Comparison of ENCODE assay signal across 22 mouse cellular contexts in the genomic region with DNA sequence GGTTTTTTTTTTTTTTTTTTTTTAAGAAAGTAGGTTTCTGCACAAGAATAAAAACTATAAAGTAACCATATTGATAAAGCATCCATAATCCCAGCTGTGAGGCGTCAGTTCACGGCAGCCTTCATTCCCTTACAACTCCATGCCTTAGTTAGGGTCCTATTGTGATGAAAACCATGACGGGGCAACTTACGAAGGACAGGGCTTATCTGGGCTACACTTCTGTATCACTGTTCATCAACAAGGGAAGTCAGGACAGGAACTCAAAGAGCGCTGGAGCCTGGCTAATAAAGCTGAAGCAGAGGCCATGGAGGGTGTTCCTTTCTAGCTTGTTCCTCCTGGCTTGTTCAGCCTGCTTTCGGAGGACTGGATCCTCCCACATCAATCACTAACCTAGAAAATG. TPM values are rescaled to one million over a fixed set of nuclear protein-coding genes. Genes with fewer than 3 reads are reported as not detected.
DNase-seq lines count a peak whose midpoint lies in the region; ATAC-seq and TF ChIP-seq lines count a peak whose summit lies in the region.
"Had no signal": no experiment of that assay in that cellular context is flagged by ENCODE, and none has a peak within 500 bp of the region (broad histone marks: within the 10 kb centered on the region; RNA-seq: fewer than 3 reads in every experiment).

No protein-coding gene starts in this region.

- no peaks in the 10 kb centered on the region for H3K27me3 ChIP-seq in G1E (ENCODE audit: insufficient read depth, low read length)
- H3K27me3 ChIP-seq in megakaryocyte, embryonic 14.5 days (replicated peaks): no peaks in the 10 kb centered on the region
- H3K27me3 ChIP-seq: embryonic facial prominence, embryonic 15.5 days; hindbrain, embryonic 12.5 days; liver, embryonic 15.5 days; midbrain, embryonic 12.5 days; neural tube, embryonic 13.5 days had no signal

- TF ChIP-seq CTCF in G1E (IDR thresholded peaks at IDR 0.05; ENCODE audit: low read depth, low read length): no peak
- no peak for TF ChIP-seq CTCF in embryonic fibroblast, embryonic 13.5 days (IDR thresholded peaks at IDR 0.05; ENCODE audit: borderline replicate concordance, insufficient read depth, low read length)

- no peak for TF ChIP-seq POLR2A in embryonic fibroblast, embryonic 13.5 days (IDR thresholded peaks at IDR 0.05; ENCODE audit: low read depth, low read length)

- peak; percentile 89 for DNase-seq in 416B (ENCODE audit: low read depth)
- DNase-seq in G1E (ENCODE audit: low spot score): peak; percentile 19
- DNase-seq in layer of hippocampus, adult 8-10 months (ENCODE audit: low spot score in 2 of 2): no peak
- DNase-seq in T-cell, adult 2 months (ENCODE audit: low spot score): no peak
- no peak for DNase-seq in adrenal gland, postnatal 10 days
- DNase-seq: adrenal gland, adult 2 months; cerebellum, postnatal 14 days; gastrocnemius, postnatal 10 days; kidney, adult 18-20 months; lung, postnatal 14 days; right cerebral cortex, adult 18-20 months had no signal

- peaks cover 30% of the 10 kb centered on the region for H3K4me1 ChIP-seq in G1E (ENCODE audit: insufficient read depth, low read depth, low read length)
- peaks cover 13% of the 10 kb centered on the region for H3K4me1 ChIP-seq in embryonic fibroblast, embryonic 13.5 days (ENCODE audit: control insufficient read depth, insufficient read depth, low read length)
- H3K4me1 ChIP-seq in megakaryocyte, embryonic 14.5 days: peaks cover 32% of the 10 kb centered on the region
- H3K4me1 ChIP-seq: embryonic facial prominence, embryonic 15.5 days; forebrain, embryonic 10.5 days; hindbrain, embryonic 12.5 days; midbrain, embryonic 12.5 days; neural tube, embryonic 13.5 days had no signal

- peak overlapping the region; percentile 85 for H3K27ac ChIP-seq in embryonic fibroblast, embryonic 13.5 days (ENCODE audit: insufficient read depth, low read length)
- H3K27ac ChIP-seq: embryonic facial prominence, embryonic 15.5 days; forebrain, embryonic 10.5 days; hindbrain, embryonic 12.5 days; kidney, postnatal 0 days; layer of hippocampus, adult 2 months; limb, embryonic 10.5 days; liver, embryonic 15.5 days; midbrain, embryonic 12.5 days; neural tube, embryonic 13.5 days had no signal

- ATAC-seq in G1E (ENCODE audit: extremely low read depth, insufficient number of reproducible peaks, low FRiP score, poor library complexity, severe bottlenecking): peak; percentile 73

- H3K4me3 ChIP-seq in G1E (ENCODE audit: low read depth, low read length): no peak overlapping the region
- H3K4me3 ChIP-seq in embryonic fibroblast, embryonic 13.5 days (ENCODE audit: insufficient read depth, low read length): no peak overlapping the region
- H3K4me3 ChIP-seq in megakaryocyte, embryonic 14.5 days (replicated peaks): peak overlapping the region; percentile 50
- H3K4me3 ChIP-seq: embryonic facial prominence, embryonic 15.5 days; forebrain, embryonic 10.5 days; hindbrain, embryonic 12.5 days; layer of hippocampus, adult 2 months; limb, embryonic 10.5 days; liver, embryonic 15.5 days; midbrain, embryonic 12.5 days; neural tube, embryonic 13.5 days had no signal

- H3K9me3 ChIP-seq in G1E (replicated peaks): no peaks in the 10 kb centered on the region
- H3K9me3 ChIP-seq in megakaryocyte, embryonic 14.5 days: no peaks in the 10 kb centered on the region
- H3K9me3 ChIP-seq: embryonic facial prominence, embryonic 15.5 days; forebrain, embryonic 10.5 days; hindbrain, embryonic 12.5 days; limb, embryonic 10.5 days; liver, embryonic 15.5 days; midbrain, embryonic 12.5 days; neural tube, embryonic 13.5 days had no signal

- H3K36me3 ChIP-seq in G1E (replicated peaks): peaks cover 36% of the 10 kb centered on the region
- peaks cover 2% of the 10 kb centered on the region for H3K36me3 ChIP-seq in megakaryocyte, embryonic 14.5 days (replicated peaks; ENCODE audit: low read length)
- H3K36me3 ChIP-seq: embryonic facial prominence, embryonic 15.5 days; forebrain, embryonic 10.5 days; hindbrain, embryonic 12.5 days; limb, embryonic 10.5 days; liver, embryonic 15.5 days; midbrain, embryonic 12.5 days; neural tube, embryonic 13.5 days had no signal

RNA-seq across cellular contexts. Expression of gene Wdr89, which starts 10.9 kb away (rescaled TPM):
- 19.5 and 22.2 TPM in 2 replicates for total RNA-seq in G1E (2014; fragmentation: Nextera tagmentation)
- 22.6 and 28.2 TPM in 2 replicates for total RNA-seq in G1E (2017)
- polyA plus RNA-seq in G1E (2012): 8.7 and 11.3 TPM in 2 replicates
- polyA plus RNA-seq in embryonic fibroblast, embryonic 13.5 days (2011; ENCODE audit: insufficient read length, low read depth, missing spikeins): 25.5 and 32.7 TPM in 2 replicates
- 5.3 and 14.1 TPM in 2 replicates for polyA plus RNA-seq in megakaryocyte, embryonic 14.5 days (2012; ENCODE audit: insufficient read depth, low replicate concordance)
- total RNA-seq in layer of hippocampus, adult 8-10 months (2022): 1 to 10 TPM; 3.3 to 4.0 (median 3.5) TPM
- 1 to 10 TPM; 4.8 to 8.3 TPM for total RNA-seq in adrenal gland, postnatal 10 days (2021)

Comparison
In these comparisons a context has a peak if more than half of its experiments do, and no peak if none do; other contexts are left out.
1. DNase-seq: peak in 416B (single experiment) and G1E (single experiment); none in layer of hippocampus, adult 8-10 months (0 of 2), T-cell, adult 2 months (single experiment) and adrenal gland, postnatal 10 days (single experiment).